Mouse (Mus musculus) kidney, postnatal 36 days (tissue): ENCODE results near the gene Gm45261.

Source experiments
- DNase-seq, 2 experiments: peaks; one replicate each; pipeline ENCODE4 v3.0.0; 2021 to 2022; ENCODE audit warnings: mixed read lengths in 2 of 2

The Gm45261 gene

GRCm38 (mm10) chr1:80461348-80461747 is at the start of gene Gm45261:
Gene Gm45261 (minus strand): TSS chr1:80461448.
- DNase-seq, result no peak

GRCm38 (mm10) chr1:80504757-80505156 is 43.5 kb upstream of the Gm45261 start:
- DNase-seq, result peak; percentile 2 to 5

DNA sequence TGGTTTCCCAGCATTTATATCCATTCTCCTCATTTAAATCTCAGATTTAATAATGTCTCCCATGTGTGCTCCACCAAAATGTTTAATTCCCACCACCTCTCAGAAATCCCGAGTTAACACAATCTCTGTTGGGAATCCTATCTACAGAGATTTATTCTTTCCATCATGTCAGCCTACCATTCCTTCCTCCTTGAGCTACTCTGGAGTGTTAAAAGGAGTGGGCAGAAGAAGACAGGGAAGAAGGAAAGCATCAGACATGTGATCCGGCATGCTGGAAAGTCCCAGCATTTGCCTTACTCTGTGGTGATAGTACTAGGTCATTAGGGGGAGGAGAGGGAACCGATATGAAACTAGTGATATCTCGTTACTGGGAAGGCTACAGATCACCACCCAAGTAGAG is 42.8 kb upstream of the Gm45261 start:
- no peak for DNase-seq

DNA sequence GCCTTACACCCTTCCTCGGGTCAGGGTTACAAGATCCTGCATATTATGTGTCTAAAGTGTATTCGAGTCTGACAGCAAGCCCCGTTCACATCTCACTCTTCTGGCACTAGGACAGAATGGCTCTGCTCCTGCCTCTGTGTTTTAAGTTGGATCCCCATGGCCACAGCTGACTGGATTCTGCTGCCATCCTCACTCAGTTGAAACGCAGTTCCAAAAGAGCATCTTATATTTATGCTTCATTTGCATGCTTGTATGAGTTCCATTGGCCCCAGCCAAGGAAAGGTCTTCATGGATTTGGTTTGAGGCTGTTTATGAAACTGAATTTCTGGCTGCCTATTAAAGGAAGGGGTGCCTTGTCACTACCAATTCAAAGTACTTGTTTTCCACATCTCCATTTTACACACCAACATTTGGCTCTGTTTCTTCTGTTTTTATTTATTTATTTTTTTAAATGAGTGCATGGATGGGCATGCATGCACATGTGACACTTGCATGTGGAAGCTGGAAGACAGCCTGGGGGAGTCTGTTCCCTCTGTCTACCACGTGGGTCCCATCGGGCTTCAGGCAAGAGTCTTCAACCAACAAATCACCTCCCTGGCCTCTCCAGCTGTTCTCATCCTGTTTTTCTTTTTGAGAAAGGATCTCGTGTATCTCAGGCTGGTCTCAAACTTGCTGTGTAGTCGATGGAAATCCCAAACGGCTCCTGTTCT is 41.4 kb upstream of the Gm45261 start:
- no peak for DNase-seq

GRCm38 (mm10) chr1:80499264-80499663 is 38.0 kb upstream of the Gm45261 start:
- DNase-seq, result no peak

DNA sequence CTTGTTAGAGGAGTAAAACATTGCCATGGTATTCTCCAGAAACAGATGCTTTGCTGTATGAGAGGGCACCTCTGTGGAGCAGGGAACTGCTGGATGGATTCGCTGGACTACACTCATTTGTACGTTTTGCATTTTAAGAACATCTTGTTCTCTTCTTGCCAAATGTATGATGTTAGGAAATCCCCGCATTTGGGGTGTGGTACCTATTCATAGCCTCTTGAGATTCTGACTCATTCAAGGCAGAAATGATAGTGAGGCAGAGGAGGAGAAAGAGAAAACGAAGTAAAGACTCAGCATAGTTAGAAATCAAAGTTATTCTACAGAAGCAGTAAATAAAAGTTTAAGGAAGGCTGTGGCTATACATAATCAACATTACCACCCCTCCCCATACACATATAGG is 35.1 kb upstream of the Gm45261 start:
- DNase-seq, result no peak

- DNase-seq, result no peak
Measured at GRCm38 (mm10) chr1:80483419-80483818, 22.2 kb upstream of the Gm45261 start.

GRCm38 (mm10) chr1:80474942-80475341 is 13.7 kb upstream of the Gm45261 start:
- DNase-seq, result no peak

DNA sequence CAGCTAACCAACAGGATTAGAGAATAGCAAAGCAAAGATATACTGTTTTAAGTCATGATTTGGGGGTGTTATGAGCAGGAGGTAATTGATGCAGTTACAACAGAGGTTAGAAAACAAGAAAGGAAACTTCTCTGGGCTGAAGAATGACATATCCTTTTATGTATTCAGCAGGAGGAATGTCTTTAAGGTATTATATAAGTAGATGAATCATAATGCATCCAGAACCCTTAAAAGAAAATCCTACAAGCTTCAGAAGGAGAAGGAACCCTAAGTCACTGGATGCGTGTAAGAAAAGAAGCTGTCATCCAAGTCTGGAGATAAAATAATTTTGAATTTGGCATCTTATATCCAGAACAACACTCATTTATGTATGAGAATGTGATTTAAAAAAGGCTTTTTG is 11.1 kb upstream of the Gm45261 start:
- no peak for DNase-seq

DNA sequence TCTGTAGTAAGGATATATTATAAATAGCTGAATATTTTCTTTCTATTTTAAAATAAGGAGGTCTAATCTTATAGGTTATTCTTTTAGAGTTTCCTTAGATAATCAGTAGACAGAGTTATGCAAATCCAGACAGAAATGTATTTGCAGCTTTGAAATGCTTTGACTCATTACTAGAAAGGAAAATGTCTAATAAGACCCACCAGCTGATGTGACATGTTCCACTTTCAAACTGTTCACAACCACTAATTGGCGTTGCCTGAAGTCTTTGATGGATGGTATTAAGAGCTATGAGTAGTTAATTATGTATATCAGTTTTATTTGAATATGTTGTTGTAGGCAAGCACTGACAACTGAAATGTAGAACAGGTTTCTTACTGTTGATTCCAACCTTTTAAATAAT is 1.3 kb downstream of the Gm45261 start:
- DNase-seq, result no peak

GRCm38 (mm10) chr1:80459477-80459876 is 1.8 kb downstream of the Gm45261 start:
- DNase-seq, result no peak

- DNase-seq, result no peak
Measured at GRCm38 (mm10) chr1:80453971-80454370, 7.3 kb downstream of the Gm45261 start.

GRCm38 (mm10) chr1:80451914-80452549 is 9.2 kb downstream of the Gm45261 start:
- no peak for DNase-seq

- DNase-seq, result no peak
Measured at GRCm38 (mm10) chr1:80447554-80447953, 13.7 kb downstream of the Gm45261 start.

DNA sequence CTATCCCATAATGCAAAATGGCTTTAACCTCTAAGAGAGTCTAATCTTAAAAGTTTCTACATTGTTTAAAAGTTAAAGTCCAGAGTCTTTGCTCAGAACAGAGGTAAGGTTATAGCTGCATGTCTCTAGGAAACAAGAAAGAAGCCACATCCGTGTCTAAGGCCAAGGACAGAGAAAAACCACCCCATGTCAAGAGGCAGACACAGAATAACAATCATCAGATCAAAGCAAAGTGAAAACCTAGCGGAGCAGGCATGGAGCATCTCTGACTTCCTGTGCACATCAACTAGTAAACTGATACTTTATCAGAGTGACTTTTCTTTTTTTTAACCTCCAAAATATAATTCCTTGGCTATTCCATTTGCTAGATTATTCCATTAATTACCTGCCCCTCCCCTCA is 20.3 kb downstream of the Gm45261 start:
- no peak for DNase-seq

- peak; percentile 3 to 27 for DNase-seq
Measured at GRCm38 (mm10) chr1:80438506-80438905, 22.7 kb downstream of the Gm45261 start.

GRCm38 (mm10) chr1:80427946-80428345 is 33.3 kb downstream of the Gm45261 start:
- DNase-seq, result no peak

- DNase-seq, result no peak
Measured at GRCm38 (mm10) chr1:80427425-80427824, 33.8 kb downstream of the Gm45261 start.

DNA sequence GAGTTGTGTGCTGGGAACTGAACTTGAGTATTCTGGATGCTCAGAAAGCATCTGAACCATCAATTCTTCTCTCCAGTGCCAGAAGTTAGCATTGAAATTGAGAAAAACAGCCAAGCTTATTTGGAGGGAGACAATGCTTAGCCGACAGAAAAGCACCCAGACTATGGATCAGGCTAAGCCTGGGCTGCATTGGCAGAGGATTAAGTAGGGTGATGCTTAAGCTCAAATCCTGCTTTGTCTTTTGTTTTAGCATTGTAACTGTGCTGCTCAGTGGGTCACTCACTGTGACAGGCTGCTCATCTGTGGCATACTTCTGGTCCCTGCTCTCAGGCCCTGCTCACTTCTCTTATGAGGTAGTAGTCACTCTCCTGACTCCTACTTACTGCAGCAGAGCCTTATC is 36.6 kb downstream of the Gm45261 start:
- no peak for DNase-seq

- no peak for DNase-seq
Measured at GRCm38 (mm10) chr1:80418321-80419045, 42.8 kb downstream of the Gm45261 start.

GRCm38 (mm10) chr1:80416329-80416728 is 44.9 kb downstream of the Gm45261 start:
- DNase-seq, result no peak

- no peak for DNase-seq
Measured at GRCm38 (mm10) chr1:80412521-80412920, 48.7 kb downstream of the Gm45261 start.

- DNase-seq, result no peak
Measured at GRCm38 (mm10) chr1:80410229-80410973, 50.8 kb downstream of the Gm45261 start.
